ENCODE assay signal across 17 mouse cellular contexts in the genomic region with DNA sequence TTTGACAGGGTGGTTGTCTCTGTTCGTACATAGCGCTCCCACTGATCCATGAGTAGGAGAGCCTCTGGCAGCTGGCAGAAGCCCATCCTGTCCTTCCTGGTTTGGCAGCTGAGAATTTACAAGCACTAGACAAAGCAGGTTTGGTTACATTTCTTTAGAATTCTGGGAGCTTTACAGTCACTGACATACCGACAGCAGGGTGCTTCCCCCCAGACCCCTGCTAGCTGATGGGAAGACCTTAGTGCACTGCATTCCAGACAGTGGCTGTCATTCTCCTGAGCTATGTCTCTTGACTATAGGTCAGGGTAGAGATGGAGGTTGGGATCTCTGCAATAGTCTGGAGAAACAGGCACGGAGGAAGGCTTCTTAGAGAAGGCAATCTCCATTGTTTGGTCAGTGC.
"Had no signal": no experiment of that assay in that cellular context is flagged by ENCODE, and none has a peak within 500 bp of the region (broad histone marks: within the 10 kb centered on the region; RNA-seq: fewer than 3 reads in every experiment).

No protein-coding gene starts in this region.

- H3K4me3 ChIP-seq: left cerebral cortex, adult 2 months; liver, embryonic 13.5 days; lung, embryonic 15.5 days; megakaryocyte, embryonic 14.5 days; midbrain, embryonic 12.5 days; neural tube, embryonic 13.5 days had no signal

- H3K9me3 ChIP-seq: lung, embryonic 15.5 days; midbrain, embryonic 12.5 days; neural tube, embryonic 13.5 days had no signal

- ATAC-seq: liver, postnatal 0 days; midbrain, embryonic 16.5 days had no signal

- H3K4me1 ChIP-seq: liver, embryonic 13.5 days; lung, embryonic 15.5 days; megakaryocyte, embryonic 14.5 days; midbrain, embryonic 12.5 days had no signal

- H3K9ac ChIP-seq: liver, embryonic 13.5 days; liver, postnatal 0 days; lung, embryonic 15.5 days; midbrain, embryonic 12.5 days; neural tube, embryonic 13.5 days had no signal

- H3K36me3 ChIP-seq: liver, embryonic 13.5 days; lung, embryonic 15.5 days; midbrain, embryonic 12.5 days; neural tube, embryonic 13.5 days had no signal

- H3K4me2 ChIP-seq: liver, embryonic 13.5 days; lung, embryonic 15.5 days; midbrain, embryonic 12.5 days; neural tube, embryonic 13.5 days had no signal

- H3K27me3 ChIP-seq: liver, embryonic 13.5 days; lung, embryonic 15.5 days; megakaryocyte, embryonic 14.5 days; midbrain, embryonic 12.5 days; neural tube, embryonic 13.5 days had no signal

- DNase-seq: kidney, postnatal 14 days; liver; liver, embryonic 13.5 days; liver, postnatal 0 days; lung, postnatal 14 days; retina, postnatal 1 day; right cerebral cortex, postnatal 4 days; spleen, adult 18-20 months; thymus, adult 2 months; thymus, postnatal 25 days had no signal

- H3K27ac ChIP-seq: left cerebral cortex, adult 2 months; liver, embryonic 13.5 days; lung, embryonic 15.5 days; macrophage; midbrain, embryonic 12.5 days; neural tube, embryonic 13.5 days had no signal
